Mouse (Mus musculus) gastrocnemius, adult 18-20 months (tissue): ENCODE measurements around the gene Zfp579. TPM values are rescaled to one million over a fixed set of nuclear protein-coding genes. Genes with fewer than 3 reads are reported as not detected.

Source experiments
- DNase-seq: peaks from one replicate; pipeline ENCODE4 v3.0.0; 2021; ENCODE audit warnings: low spot score
- total RNA-seq, 2 experiments: library from RNA; stranded (reverse); gene quantifications; 2 replicates each; pipeline ENCODE4 v1.2.3; 2021

Gene Zfp579
- total RNA-seq, 2 experiments from 2014 or later: 8.7 to 13.9 TPM

DNA sequence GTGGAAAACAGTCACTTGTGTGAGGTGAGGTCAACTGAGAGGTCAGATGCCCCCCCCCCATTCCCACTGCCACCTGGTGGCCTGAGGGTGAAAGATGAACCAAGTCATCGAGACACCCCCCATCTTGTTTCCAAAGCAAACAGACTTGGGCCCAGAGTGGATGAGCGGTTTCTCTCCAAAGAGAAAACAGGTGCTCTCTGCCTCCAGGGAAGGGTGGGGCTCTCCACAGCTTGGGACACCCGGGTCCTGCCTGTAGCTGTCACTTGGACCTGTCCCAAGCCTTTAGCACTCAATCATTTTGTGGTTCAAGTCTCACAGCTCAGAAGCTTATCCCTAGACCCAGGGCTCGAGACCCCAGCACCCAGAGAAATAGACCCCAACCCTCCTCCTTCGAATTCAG lies 32.4 kb downstream of the Zfp579 start:
- DNase-seq: peak; percentile 34

DNA sequence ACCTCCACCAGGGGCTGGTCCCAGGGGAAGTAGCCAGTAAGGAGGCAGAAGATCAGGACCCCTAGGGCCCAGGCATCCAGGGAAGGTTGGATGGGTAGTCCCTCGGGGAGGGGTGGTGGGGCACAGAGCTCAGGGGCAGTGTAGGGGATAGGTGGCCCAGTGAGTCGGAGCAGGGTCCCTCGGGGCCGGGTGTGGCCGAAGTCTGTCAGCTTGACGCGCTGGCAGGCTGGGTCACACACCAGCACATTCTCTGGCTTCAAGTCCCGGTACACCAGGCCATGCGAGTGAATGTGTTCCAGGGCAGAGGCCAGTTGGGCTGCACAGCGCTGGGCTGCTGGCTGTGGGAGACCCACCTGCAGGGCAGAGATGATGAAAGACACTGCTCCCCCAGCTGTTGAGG lies 38.6 kb downstream of the Zfp579 start:
- no peak for DNase-seq

GRCm38 (mm10) chr7:4953815-4954445 lies 42.0 kb downstream of the Zfp579 start:
- peak; percentile 48 for DNase-seq

DNA sequence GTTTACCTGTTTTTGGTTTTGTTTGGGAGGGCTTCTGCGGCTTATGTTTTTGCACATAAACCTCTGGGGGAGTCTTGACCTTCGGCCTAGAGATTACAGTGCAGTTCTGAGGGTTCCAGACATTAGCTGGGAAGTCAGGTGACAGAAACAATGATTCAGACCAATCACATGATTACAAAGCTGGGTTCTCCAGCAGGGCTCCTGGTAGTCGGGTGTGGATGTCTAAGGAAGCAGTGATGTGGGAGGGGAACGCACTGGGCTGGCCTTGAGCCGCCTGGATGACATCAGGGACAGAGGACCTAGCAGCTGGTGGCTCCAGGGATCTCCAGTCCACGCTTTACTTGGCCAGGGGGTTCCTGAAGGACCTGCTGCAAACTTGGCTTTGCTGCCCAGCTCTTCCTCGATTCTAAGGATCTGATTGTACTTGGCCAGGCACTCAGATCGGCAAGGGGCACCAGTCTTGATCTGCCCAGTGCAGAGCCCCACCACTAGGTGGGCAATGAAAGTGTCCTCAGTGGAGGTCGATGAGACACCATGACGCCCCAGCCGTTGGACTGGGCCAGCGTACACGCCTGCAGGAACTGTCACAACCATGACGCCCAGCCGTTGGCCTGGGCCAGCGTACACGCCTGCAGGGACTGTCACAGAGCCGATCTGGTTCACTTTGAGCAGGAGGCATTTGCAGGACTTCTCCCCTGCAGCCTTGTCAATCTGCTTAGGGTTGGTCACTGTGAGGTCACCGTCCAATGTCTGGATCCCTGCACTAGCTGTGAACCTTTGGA lies 45.2 kb downstream of the Zfp579 start:
- DNase-seq: no peak

DNA sequence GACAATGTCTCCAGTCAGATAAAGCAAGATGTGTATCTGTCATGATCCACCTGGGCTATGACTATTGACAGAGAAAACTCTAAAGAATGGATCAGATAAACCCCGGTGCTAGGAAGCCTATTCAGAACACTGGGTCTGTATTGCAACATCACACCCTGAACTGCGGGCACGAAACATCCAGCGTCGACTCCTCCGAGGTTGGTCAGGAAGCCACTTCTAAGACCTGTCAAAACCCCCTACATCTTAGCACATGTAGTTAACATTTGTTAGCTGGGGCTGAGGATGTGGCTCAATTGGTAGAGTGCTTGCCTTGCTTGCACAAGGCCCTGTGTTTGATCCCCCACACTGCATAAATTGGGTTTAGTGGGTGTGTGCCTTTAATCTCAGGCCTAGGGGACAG lies 47.6 kb downstream of the Zfp579 start:
- DNase-seq: no peak

DNA sequence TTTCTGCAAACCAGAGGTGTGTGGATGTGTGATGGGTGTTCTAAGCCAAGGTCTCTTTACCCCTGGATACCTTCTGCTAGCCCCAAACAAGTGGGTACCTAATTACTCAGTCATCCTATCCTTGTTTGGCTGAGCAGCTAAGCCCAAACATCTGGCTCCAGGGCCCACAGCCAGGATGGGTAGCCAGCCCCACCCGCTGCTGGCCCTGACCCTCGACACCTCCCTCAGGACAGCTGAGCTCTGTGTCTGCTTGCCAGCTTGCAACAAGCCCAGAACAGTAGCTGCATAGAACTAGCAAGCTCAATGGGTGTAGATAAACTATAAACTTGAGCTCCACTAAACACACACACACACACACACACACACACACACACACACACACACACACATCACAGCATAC lies 48.1 kb downstream of the Zfp579 start:
- peak; percentile 86 for DNase-seq

DNA sequence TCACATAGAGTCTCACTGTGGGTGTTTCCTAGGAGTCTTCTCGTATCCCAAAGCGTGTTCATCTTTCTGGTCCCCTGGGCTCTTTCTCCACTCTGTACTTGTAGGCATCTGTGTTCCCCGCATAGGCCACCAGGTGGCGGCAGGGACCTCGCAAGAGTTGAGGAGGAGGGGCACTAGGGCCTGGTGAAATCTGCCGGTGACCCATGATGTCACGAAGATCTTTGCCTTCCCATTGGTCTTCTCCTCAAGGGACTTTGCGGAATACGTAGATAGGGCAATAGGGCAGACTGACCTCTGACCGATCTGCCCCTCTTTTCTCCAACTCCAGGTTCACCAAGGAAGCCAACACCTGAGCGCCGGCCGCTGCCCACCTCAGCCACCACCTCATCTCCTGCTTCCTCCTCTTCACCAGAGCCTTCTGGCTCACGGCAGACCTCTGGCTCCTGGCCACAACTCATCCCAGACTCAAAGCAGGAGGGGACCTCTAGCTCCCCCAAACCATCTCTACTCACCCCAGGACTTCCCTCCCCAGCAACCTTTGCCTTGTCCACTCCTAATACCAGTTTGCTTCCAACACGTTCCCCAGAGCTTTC lies 52.6 kb downstream of the Zfp579 start:
- DNase-seq: peak; percentile 96

- DNase-seq: no peak
Observed at GRCm38 (mm10) chr7:4942673-4943072, 53.3 kb downstream of the Zfp579 start.

GRCm38 (mm10) chr7:4940068-4940479 lies 55.9 kb downstream of the Zfp579 start:
- peak; percentile 87 for DNase-seq

DNA sequence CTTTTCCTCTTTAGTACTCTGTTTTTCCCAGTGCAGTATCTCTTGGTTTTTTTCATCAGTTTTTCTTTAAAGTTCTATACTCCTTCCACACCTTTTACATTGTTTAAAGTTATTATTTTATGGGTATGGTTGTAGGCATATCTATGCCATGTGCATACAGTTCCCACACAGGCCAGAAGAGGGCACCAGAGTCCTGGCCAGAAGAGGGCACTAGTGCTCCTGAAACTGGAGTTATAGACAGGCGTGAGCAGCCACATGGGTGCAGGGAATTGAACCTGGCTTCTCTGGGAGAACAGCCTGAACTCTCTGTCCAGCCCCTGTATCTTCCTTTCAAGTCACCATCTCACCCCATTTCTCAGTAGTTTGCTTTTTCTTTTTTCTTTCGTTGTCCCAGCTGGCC lies 57.5 kb downstream of the Zfp579 start:
- DNase-seq: peak; percentile 81

DNA sequence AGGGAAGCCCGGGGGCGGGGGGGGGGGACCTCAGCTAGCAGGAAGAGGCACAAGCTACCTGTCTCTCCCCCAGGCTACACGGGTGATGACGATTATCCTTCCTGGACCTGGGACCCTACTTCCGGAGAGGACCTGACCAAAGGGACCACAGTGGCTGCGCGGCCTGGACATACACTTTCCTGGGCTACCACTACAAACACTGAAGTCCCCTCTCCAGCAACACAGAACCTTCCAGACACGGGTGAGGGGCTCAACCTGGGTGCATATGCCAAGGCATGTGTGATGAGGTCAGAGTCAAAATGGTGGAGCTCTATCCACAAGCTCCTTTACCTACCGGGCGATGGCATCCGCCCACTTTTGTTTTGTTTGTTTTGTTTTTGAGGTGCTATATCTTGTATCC lies 58.6 kb downstream of the Zfp579 start:
- no peak for DNase-seq

DNA sequence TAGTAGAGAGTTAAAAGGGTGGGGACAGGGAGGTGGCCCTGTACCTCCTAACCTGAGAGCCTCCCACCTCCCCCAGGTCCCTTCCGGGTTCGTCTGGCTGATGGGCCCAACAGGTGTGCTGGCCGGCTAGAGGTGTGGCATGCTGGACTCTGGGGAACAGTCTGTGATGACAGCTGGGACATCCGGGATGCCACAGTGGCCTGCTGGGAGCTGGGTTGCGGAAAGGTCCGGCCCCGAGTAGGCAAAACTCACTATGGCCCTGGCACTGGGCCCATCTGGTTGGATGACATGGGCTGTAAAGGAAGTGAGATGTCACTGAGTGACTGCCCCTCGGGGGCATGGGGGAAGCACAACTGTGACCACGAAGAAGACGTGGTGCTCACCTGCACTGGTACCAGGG lies 59.1 kb downstream of the Zfp579 start:
- no peak for DNase-seq

GRCm38 (mm10) chr7:4934160-4934914 lies 61.6 kb downstream of the Zfp579 start:
- DNase-seq: no peak

Other genes with a start within 250 kb of the Zfp579 start
- 1 to 10 TPM in 1 of 2 experiments, under 1 TPM in 1; 0.87 to 1.3 TPM for gene Cox6b2, start 243.1 kb downstream of the Zfp579 start, total RNA-seq
- not detected for gene Fam71e2, start 224.9 kb downstream of the Zfp579 start, total RNA-seq
- gene Il11, start 213.3 kb downstream of the Zfp579 start, total RNA-seq: under 1 TPM in 1 of 2 experiments, not detected in 1; 0.14 TPM
- gene Tmem190, start 213.2 kb downstream of the Zfp579 start, total RNA-seq: not detected
- 10 to 100 TPM in 1 of 2 experiments, 1 to 10 TPM in 1; 7.1 to 10.0 TPM for gene Tmem238, start 206.5 kb downstream of the Zfp579 start, total RNA-seq
- 100 to 1,000 TPM; 582 to 601 TPM for gene Rpl28, start 203.3 kb downstream of the Zfp579 start, total RNA-seq
- gene Ube2s, start 183.6 kb downstream of the Zfp579 start, total RNA-seq: 10 to 100 TPM; 84.1 to 86.9 TPM
- not detected for gene Shisa7, start 151.5 kb downstream of the Zfp579 start, total RNA-seq
- gene Isoc2b, start 125.9 kb downstream of the Zfp579 start, total RNA-seq: 1 to 10 TPM; 6.0 to 8.2 TPM
- 10 to 100 TPM; 26.9 to 32.6 TPM for gene Isoc2a, start 119.0 kb downstream of the Zfp579 start, total RNA-seq
- gene Gm36210, start 89.6 kb downstream of the Zfp579 start, total RNA-seq: under 1 TPM; 0.18 to 0.64 TPM
- 1 to 10 TPM; 8.7 to 8.9 TPM for gene Zfp628, start 80.9 kb downstream of the Zfp579 start, total RNA-seq
- gene Nat14, start 74.1 kb downstream of the Zfp579 start, total RNA-seq: 1 to 10 TPM; 3.2 to 4.6 TPM
- gene Ssc5d, start 70.4 kb downstream of the Zfp579 start, total RNA-seq: 1 to 10 TPM; 3.9 to 4.7 TPM
- gene Sbk2, start 31.8 kb downstream of the Zfp579 start, total RNA-seq: 100 to 1,000 TPM in 1 of 2 experiments, 10 to 100 TPM in 1; 37.4 to 119 TPM
- 10 to 100 TPM in 1 of 2 experiments, 1 to 10 TPM in 1; 1.8 to 15.5 TPM for gene Sbk3, start 25.0 kb downstream of the Zfp579 start, total RNA-seq
- gene Zfp524, start 18.3 kb upstream of the Zfp579 start, total RNA-seq: 1 to 10 TPM; 8.0 to 8.5 TPM
- gene Fiz1, start 18.5 kb upstream of the Zfp579 start, total RNA-seq: 10 to 100 TPM; 19.0 to 24.4 TPM
- gene Gm44973, start 19.3 kb upstream of the Zfp579 start, total RNA-seq: not detected
- gene Zfp865, start 24.2 kb upstream of the Zfp579 start, total RNA-seq: 10 to 100 TPM; 12.4 to 13.2 TPM
- gene Ccdc106, start 24.4 kb upstream of the Zfp579 start, total RNA-seq: not detected
- not detected for gene 4632433K11Rik, start 38.0 kb upstream of the Zfp579 start, total RNA-seq
- gene Zfp784, start 42.3 kb upstream of the Zfp579 start, total RNA-seq: 1 to 10 TPM; 2.7 to 2.8 TPM
- gene Zfp580, start 55.4 kb upstream of the Zfp579 start, total RNA-seq: 1 to 10 TPM; 2.4 to 3.7 TPM
- gene U2af2, start 66.0 kb upstream of the Zfp579 start, total RNA-seq: 10 to 100 TPM; 39.0 to 49.6 TPM
- 100 to 1,000 TPM; 161 to 183 TPM for gene Epn1, start 84.1 kb upstream of the Zfp579 start, total RNA-seq
- not detected for gene Rfpl4, start 120.8 kb upstream of the Zfp579 start, total RNA-seq
- gene Rasl2-9, start 129.8 kb upstream of the Zfp579 start, total RNA-seq: 1 to 10 TPM; 2.1 to 2.6 TPM
- gene Vmn1r55, start 153.5 kb upstream of the Zfp579 start, total RNA-seq: not detected
- not detected for gene Vmn1r56, start 200.6 kb upstream of the Zfp579 start, total RNA-seq
- not detected for gene Vmn1r57, start 222.3 kb upstream of the Zfp579 start, total RNA-seq